Comparison of ENCODE assay signal across 9 mouse cellular contexts in the genomic region with DNA sequence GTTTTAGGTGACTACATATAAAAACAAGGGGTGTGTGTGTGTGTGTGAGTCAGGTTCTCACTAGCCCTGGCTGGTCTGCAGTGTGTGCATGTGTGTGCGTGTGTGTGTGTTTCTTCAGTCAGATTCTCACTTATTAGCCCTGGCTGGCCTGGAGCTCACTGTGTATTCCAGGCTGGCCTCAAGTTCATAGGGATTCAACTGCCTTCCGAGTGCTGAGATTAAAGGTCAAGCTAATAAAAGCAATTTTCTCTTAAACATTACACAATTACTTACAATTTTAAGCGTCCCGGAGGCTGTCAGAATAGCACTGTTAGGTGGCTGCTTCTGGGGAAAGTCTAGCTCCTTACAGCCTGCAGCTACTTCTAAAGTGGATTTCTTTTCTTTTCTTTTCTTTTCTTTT. TPM values are rescaled to one million over a fixed set of nuclear protein-coding genes. Genes with fewer than 3 reads are reported as not detected.
A peak's percentile ranks its signal among the peaks of the same experiment; 100 is the strongest.
DNase-seq lines count a peak whose midpoint lies in the region; ATAC-seq lines count a peak whose summit lies in the region.
"Had no signal": no experiment of that assay in that cellular context is flagged by ENCODE, and none has a peak within 500 bp of the region (broad histone marks: within the 10 kb centered on the region; RNA-seq: fewer than 3 reads in every experiment).

TSS of gene Angptl1 (plus strand) at position 386 of the 400 bp plus-strand sequence.

- peak; percentile 18 for DNase-seq in adrenal gland, adult 2 months
- DNase-seq in adrenal gland, postnatal 10 days, result no peak
- DNase-seq in neural tube, embryonic 11.5 days (ENCODE audit: low spot score), result no peak
- no peak for DNase-seq in neural tube, embryonic 10.5 days (ENCODE audit: extremely low spot score, low spot score)
- DNase-seq in kidney, postnatal 36 days, result peak; percentile 37 to 51
- DNase-seq in urinary bladder, adult 18-20 months (ENCODE audit: low spot score in 2 of 2), result no peak
- DNase-seq in right cerebral cortex, adult 2 months (ENCODE audit: low spot score in 2 of 2), result no peak

- peaks cover 9% of the 10 kb centered on the region; the same call in 1 of the 2 replicates for H3K4me1 ChIP-seq in neural tube, embryonic 11.5 days (ENCODE audit: control insufficient read depth, insufficient read depth, low read length)

- 49% methylated on average over 4 of the region's 4 CpGs for WGBS in neural tube, embryonic 11.5 days

- no peaks in the 10 kb centered on the region for H3K36me3 ChIP-seq in neural tube, embryonic 11.5 days (ENCODE audit: control insufficient read depth, insufficient read depth, low read length)

- H3K4me3 ChIP-seq in neural tube, embryonic 11.5 days (ENCODE audit: low read depth, low read length), result 0 out of 2 replicates have a peak within 1 kb of the TSS, but pooled peaks have one; percentile 0

- H3K27me3 ChIP-seq in neural tube, embryonic 11.5 days (ENCODE audit: control insufficient read depth, insufficient read depth, low read length), result no peaks in the 10 kb centered on the region

- H3K9me3 ChIP-seq in neural tube, embryonic 11.5 days (ENCODE audit: control insufficient read depth, low read length), result no peaks in the 10 kb centered on the region

- H3K27ac ChIP-seq in neural tube, embryonic 11.5 days (ENCODE audit: low read depth, low read length), result 0 out of 2 replicates have a peak within 1 kb of the TSS, but pooled peaks have one; percentile 9

- H3K9ac ChIP-seq in neural tube, embryonic 11.5 days (ENCODE audit: low read length), result no peak within 1 kb of the TSS

- ATAC-seq in neural tube, embryonic 11.5 days (ENCODE audit: insufficient read depth, low FRiP score, low TSS enrichment), result no peak
- ATAC-seq in CD4-positive, CD25-positive, alpha-beta regulatory T cell, adult 4 months, result no peak

- H3K4me2 ChIP-seq in neural tube, embryonic 11.5 days (ENCODE audit: low read depth), result peak within 1 kb of the TSS; percentile 1; the same call in 1 of the 2 replicates

RNA-seq across cellular contexts. Expression of gene Angptl1, which starts in this region (rescaled TPM):
- 1 to 10 TPM; 4.7 to 6.1 TPM for total RNA-seq in adrenal gland, adult 2 months (2021)
- 1.2 and 3.0 TPM in 2 replicates for polyA plus RNA-seq in adrenal gland, adult 2 months (2012; rRNA removed)
- 10 to 100 TPM in 1 of 2 experiments, 1 to 10 TPM in 1; 9.5 to 10.2 TPM for total RNA-seq in adrenal gland, postnatal 10 days (2021)
- polyA plus RNA-seq in neural tube, embryonic 11.5 days (2014; fragmentation: Nextera tagmentation; extraction: Ambion mirVana), result 9.5 and 13.0 TPM in 2 replicates
- polyA plus RNA-seq in CD4-positive, CD25-positive, alpha-beta regulatory T cell, adult 4 months (2017; shearing (Covaris generic)), result 1 to 10 TPM; 1.7 to 2.0 TPM
- total RNA-seq: hematopoietic stem cell, adult 5-6 weeks had no signal

Comparison
In these comparisons a context has a peak if more than half of its experiments do, and no peak if none do; other contexts are left out.
1. DNase-seq: peak in adrenal gland, adult 2 months (single experiment) and kidney, postnatal 36 days (2 of 2); none in adrenal gland, postnatal 10 days (single experiment), neural tube, embryonic 11.5 days (single experiment), neural tube, embryonic 10.5 days (single experiment), urinary bladder, adult 18-20 months (0 of 2) and right cerebral cortex, adult 2 months (0 of 2).